Mouse (Mus musculus) G1E (cell line): Measurements from ENCODE around the gene C1qtnf1. TPM values are rescaled to one million over a fixed set of nuclear protein-coding genes. Genes with fewer than 3 reads are reported as not detected.
A peak's percentile ranks its signal among the peaks of the same experiment; 100 is the strongest.

Experiments
- ATAC-seq: 2 replicates; pipeline ENCODE4 v1.8.0; 2016; ENCODE audit warnings: mild to moderate bottlenecking; ENCODE audit not compliant: insufficient number of reproducible peaks, poor library complexity, low FRiP score, severe bottlenecking; ENCODE audit errors: extremely low read depth
- DNase-seq: peaks from one replicate; pipeline ENCODE4 v3.0.0; 2012; ENCODE audit warnings: low spot score
- H3K27me3 ChIP-seq: 2 replicates; pipeline ENCODE4 v1.6.1; 2012; ENCODE audit warnings: mild to moderate bottlenecking, low read length, inconsistent platforms; ENCODE audit not compliant: insufficient read depth
- H3K36me3 ChIP-seq: replicated peaks from 2 replicates; pipeline ENCODE3; 2012; ENCODE audit warnings: mild to moderate bottlenecking, inconsistent platforms
- H3K4me1 ChIP-seq: 2 replicates; pipeline ENCODE4 v1.6.1; 2012; ENCODE audit warnings: low read depth, low read length, inconsistent platforms, mixed read lengths; ENCODE audit not compliant: insufficient read depth
- H3K4me3 ChIP-seq: 2 replicates; pipeline ENCODE4 v1.5.1; 2012; ENCODE audit warnings: low read depth, mild to moderate bottlenecking, inconsistent platforms, low read length, moderate library complexity, mixed read lengths
- H3K9me3 ChIP-seq: replicated peaks from 2 replicates; pipeline ENCODE4 v1.6.1; 2012; ENCODE audit warnings: inconsistent platforms
- CTCF ChIP-seq: IDR thresholded peaks from 2 replicates; pipeline ENCODE4 v1.5.1; 2012; ENCODE audit warnings: low read depth, low read length, inconsistent platforms, mixed read lengths
- GATA1 ChIP-seq: IDR thresholded peaks from 2 replicates; pipeline ENCODE4 v1.6.1; 2012; ENCODE audit warnings: borderline replicate concordance, low read length, inconsistent platforms, mixed read lengths
- GATA2 ChIP-seq: IDR thresholded peaks from 2 replicates; pipeline ENCODE4 v1.6.1; 2012; ENCODE audit warnings: low read depth, low read length, inconsistent platforms, borderline replicate concordance
- POLR2AphosphoS5 ChIP-seq: IDR thresholded peaks from 2 replicates; pipeline ENCODE4 v1.6.1; 2012; ENCODE audit warnings: low read depth, low read length, inconsistent platforms; ENCODE audit not compliant: insufficient replicate concordance
- TAL1 ChIP-seq: conservative IDR thresholded peaks from 2 replicates; pipeline ENCODE4 v1.6.1; 2012; ENCODE audit warnings: low read depth, low read length, inconsistent platforms, mixed read lengths
- polyA plus RNA-seq: library from polyadenylated mRNA; stranded (reverse); fragments of >175 nt; gene quantifications from 2 replicates; pipeline ENCODE4 v1.2.3, GENCODE M21; 2012
- total RNA-seq, 2 experiments: library from RNA; stranded (forward) in 1 of 2; stranded (reverse) in 1 of 2; fragments of 200-1000 nt in 1 of 2; fragments of >200 nt in 1 of 2; fragmentation: Nextera tagmentation in 1 of 2; gene quantifications; 2 replicates each; pipeline ENCODE4 v1.2.3; 2014 to 2017

Gene C1qtnf1
- total and polyA plus RNA-seq, 3 experiments: 0.11 TPM; not detected in 2

- H3K4me1 ChIP-seq: peaks cover 39% of the 10 kb centered on the region
- H3K4me3 ChIP-seq: no peak overlapping the region; the same call in 1 of the 2 replicates
- peaks cover 52% of the 10 kb centered on the region for H3K36me3 ChIP-seq
- TF ChIP-seq TAL1: no peak
- ATAC-seq (peak; percentile 40), DNase-seq (no peak)
- no peaks in the 10 kb centered on the region for H3K9me3 ChIP-seq
- 0 out of 2 replicates have a peak, but pooled peaks cover 2% of the 10 kb centered on the region for H3K27me3 ChIP-seq
Observed at GRCm38 (mm10) chr11:118399891-118400565, 28.0 kb upstream of the C1qtnf1 start.

GRCm38 (mm10) chr11:118400566-118400936 is 27.5 kb upstream of the C1qtnf1 start:
- Histone ChIP-seq H3K9me3 (no peaks in the 10 kb centered on the region), H3K4me3 (no peak overlapping the region; the same call in 1 of the 2 replicates), H3K4me1 (peaks cover 40% of the 10 kb centered on the region), H3K36me3 (peaks cover 53% of the 10 kb centered on the region), H3K27me3 (0 out of 2 replicates have a peak, but pooled peaks cover 2% of the 10 kb centered on the region)
- DNase-seq (no peak), ATAC-seq (no peak)
- TF ChIP-seq TAL1: no peak
- TF ChIP-seq POLR2AphosphoS5: no peak
- no peak for TF ChIP-seq CTCF
- TF ChIP-seq GATA1: no peak
- TF ChIP-seq GATA2: no peak

GRCm38 (mm10) chr11:118401195-118401594 is 26.8 kb upstream of the C1qtnf1 start:
- no peak for TF ChIP-seq POLR2AphosphoS5
- no peak for TF ChIP-seq GATA1
- TF ChIP-seq TAL1: no peak
- no peak for TF ChIP-seq GATA2
- TF ChIP-seq CTCF: no peak
- Histone ChIP-seq H3K4me3 (peak overlapping the region; percentile 58), H3K4me1 (peaks cover 40% of the 10 kb centered on the region), H3K27me3 (0 out of 2 replicates have a peak, but pooled peaks cover 2% of the 10 kb centered on the region), H3K9me3 (no peaks in the 10 kb centered on the region), H3K36me3 (peaks cover 53% of the 10 kb centered on the region)
- DNase-seq (no peak), ATAC-seq (no peak)

GRCm38 (mm10) chr11:118401760-118402280 is 26.2 kb upstream of the C1qtnf1 start, which contains the start of gene Lgals3bp:
TSS of gene Lgals3bp (minus strand) at chr11:118402092.
- Histone ChIP-seq H3K36me3 (peaks cover 53% of the 10 kb centered on the region), H3K27me3 (0 out of 2 replicates have a peak, but pooled peaks cover 2% of the 10 kb centered on the region), H3K4me3 (peak within 1 kb of the TSS; percentile 58), H3K4me1 (peaks cover 40% of the 10 kb centered on the region), H3K9me3 (no peaks in the 10 kb centered on the region)
- TF ChIP-seq GATA2: no peak
- no peak for TF ChIP-seq GATA1
- TF ChIP-seq POLR2AphosphoS5: no peak
- no peak for TF ChIP-seq TAL1
- no peak for TF ChIP-seq CTCF
- DNase-seq: peak; percentile 52
- peak; percentile 71 for ATAC-seq

- TF ChIP-seq CTCF (no peak), TAL1 (no peak), POLR2AphosphoS5 (no peak), GATA2 (no peak), GATA1 (no peak)
- DNase-seq: no peak
- no peak for ATAC-seq
- Histone ChIP-seq H3K4me3 (no peak overlapping the region), H3K4me1 (peaks cover 40% of the 10 kb centered on the region), H3K9me3 (no peaks in the 10 kb centered on the region), H3K27me3 (0 out of 2 replicates have a peak, but pooled peaks cover 2% of the 10 kb centered on the region), H3K36me3 (peaks cover 53% of the 10 kb centered on the region)
Observed at GRCm38 (mm10) chr11:118403183-118403582, 24.8 kb upstream of the C1qtnf1 start.

- no peaks in the 10 kb centered on the region for H3K9me3 ChIP-seq
- peaks cover 40% of the 10 kb centered on the region for H3K4me1 ChIP-seq
- no peak overlapping the region for H3K4me3 ChIP-seq
- TF ChIP-seq TAL1: no peak
- no peak for TF ChIP-seq GATA1
- no peak for TF ChIP-seq POLR2AphosphoS5
- TF ChIP-seq GATA2: no peak
- TF ChIP-seq CTCF: no peak
- H3K27me3 ChIP-seq: no peaks in the 10 kb centered on the region
- no peak for DNase-seq
- ATAC-seq: no peak
- H3K36me3 ChIP-seq: peaks cover 53% of the 10 kb centered on the region
Observed at GRCm38 (mm10) chr11:118403951-118404899, 23.8 kb upstream of the C1qtnf1 start.
